Mouse (Mus musculus): ENCODE measurements at regions not wholly inside any gene's neighbourhood (a gene's known extent, or its start where the extent isn't known, plus 50 kb on each side); places are given as distances from the start of the nearest gene placed in this dataset.

DNA sequence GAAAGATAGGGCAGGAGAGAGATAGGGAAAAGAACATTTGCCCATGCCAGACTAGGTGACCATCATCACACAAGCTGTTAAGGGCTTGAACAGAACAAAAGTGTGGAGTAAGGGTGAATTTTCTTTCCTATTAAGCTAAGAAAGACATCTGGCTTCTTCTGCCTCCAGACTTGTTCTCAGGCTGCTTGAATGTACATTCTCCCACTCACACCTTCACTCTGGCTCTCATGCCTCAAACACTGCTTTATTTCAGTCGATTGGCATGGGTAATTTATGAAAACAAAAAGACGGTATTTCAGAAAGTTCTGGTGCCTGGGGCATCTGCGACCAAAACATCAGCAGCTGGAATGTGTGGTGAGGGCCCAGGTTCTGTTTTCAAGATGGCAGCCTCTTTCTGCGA is 79.1 kb downstream of the Ifi44 start:
- no peak for DNase-seq (ENCODE audit: low read depth, low spot score)

DNA sequence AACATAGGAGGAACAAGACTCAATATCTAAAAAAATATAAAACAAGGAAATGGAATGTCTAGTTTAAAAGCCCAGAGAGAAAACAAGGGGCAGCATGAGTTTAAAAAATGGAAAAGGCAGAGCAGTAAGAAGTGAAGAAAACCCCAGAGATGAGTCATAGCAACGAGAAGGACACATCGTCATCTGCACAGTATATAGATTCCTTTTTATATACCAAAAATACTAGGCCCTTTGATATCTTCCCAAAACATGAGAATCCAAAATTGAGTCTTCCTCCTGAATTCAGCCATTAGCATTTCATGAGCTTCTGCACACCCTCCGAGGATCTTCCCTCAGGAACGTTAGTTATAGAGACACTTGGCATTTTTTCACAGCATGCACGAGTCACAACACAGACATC is 96.5 kb downstream of the Ifi44 start:
- no peak for DNase-seq (ENCODE audit: low read depth, low spot score)

DNA sequence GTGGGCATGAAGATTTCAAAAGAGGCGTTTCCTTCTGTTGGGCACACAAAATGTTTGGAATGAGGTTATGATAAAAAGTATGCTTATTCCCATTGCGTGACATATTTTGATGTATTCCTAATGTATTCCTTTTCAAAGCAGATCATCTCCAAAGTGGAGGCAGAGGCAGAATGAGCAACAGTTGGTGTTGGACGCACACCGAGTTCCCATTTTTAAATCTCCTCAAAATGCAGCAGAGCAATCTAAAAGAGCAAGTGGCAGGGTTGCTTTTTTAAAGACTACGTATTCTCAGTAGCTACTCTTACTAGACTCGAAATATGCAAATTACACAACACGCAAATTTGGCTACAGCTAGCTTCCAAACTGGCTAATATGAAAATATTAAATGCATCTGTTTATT is 98.2 kb downstream of the Ifi44 start:
- no peak for DNase-seq (ENCODE audit: low read depth, low spot score)

DNA sequence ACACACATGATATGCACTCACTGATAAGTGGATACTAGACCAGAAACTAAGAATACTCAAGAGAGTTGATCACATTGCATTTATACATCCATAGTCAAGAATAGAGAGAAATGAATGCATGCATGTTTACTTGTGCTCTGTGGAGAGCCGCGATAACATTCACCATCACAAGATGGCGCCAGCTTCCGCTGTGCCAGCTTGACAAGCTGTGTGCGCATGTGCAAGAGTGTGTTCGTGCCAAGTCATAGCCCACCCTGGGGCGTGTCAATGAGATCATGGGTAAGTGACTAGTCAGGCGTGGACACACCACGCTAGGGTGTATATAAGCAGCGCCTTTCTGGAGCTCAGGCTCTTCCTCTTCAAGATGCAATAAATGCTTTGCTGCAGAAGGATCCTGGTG is 102.1 kb downstream of the Ifi44 start:
- peak; percentile 20 for DNase-seq (ENCODE audit: low read depth, low spot score)

DNA sequence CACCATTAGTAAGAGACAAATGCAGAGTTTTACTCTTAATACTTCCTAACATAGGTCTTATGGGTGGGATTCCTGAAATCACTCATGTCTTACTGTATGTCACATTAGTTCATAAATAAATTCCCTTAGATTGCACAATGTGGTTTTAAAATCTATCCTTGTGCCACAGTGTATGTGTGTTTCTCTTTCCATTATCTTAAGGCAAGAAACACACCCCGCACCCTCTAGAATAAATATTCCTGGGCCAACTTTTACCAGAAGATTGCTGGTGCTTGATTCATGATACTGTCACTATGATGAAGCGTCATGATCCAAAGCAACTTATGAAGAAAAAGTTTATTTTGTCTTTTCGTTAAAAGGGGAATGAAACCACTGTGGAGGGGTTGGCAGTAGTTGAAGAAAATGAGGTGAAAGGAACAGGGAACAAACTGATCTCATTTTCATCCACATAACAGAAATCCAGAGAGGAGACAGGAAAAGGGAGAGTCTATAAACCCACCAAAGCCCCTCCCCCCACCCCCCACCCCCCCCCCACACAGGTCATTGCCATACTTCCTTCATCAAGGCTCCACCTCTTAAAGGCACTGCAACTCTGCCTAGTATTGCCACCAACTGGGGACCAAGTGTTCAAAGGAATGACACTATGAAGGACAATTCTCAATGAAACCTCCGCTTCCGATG is 110.2 kb downstream of the Ifi44 start:
- no peak for DNase-seq (ENCODE audit: low read depth, low spot score)

DNA sequence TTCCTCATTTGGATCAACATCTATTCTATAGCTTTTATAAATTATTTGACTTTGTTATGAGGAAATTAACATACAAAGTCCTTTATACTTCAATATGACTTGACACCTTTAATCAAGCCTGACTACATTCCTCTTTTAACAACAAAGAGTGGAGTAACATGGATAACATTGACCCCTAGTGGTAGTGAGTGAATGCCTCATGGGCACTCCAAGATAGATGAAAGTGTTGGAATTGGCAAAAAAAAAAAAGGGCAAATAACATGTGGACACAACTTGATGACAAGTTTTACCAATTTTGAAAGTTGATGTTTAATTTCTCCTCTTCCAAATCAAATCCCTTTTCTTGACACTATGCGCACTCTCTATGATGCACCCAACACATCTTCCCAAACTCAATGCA is 111.4 kb downstream of the Ifi44 start:
- no peak for DNase-seq (ENCODE audit: low read depth, low spot score)

DNA sequence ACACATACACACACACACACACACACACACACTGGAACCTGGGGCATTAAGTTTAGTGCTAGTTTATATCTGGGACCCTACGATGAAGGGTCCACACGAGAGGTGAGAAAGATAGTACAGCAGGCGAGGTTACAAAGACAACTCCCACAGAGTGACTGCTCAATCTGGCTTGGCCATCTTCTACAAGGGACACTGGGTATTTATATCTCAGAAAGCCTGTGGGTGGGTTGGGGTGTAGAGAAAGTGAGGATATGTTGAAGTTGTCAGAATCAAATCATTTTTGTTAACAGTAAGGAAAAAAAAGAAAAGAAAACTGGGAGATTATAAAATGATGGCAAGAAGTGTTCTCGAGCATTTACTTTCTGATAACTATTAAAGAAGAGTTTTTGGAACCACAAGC is 138.8 kb downstream of the Ifi44 start:
- no peak for DNase-seq (ENCODE audit: low read depth, low spot score)

DNA sequence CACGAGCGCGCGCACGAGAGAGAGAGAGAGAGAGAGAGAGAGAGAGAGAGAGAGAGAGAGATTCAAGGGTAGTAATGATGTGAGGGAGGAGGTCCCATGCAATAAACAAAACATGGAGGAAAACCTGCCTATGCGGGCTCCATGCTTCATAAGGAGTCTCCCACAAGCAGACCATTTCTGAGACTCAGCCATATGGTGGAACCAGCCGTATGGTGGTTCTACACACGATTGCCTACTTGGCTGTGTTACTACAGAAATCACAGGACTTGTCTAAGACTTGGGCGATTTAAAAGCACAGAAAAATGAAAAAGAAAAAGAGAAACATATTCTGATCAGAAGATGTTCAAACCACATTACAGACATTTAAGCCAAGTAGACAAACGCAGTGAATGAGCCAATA is 142.1 kb downstream of the Ifi44 start:
- no peak for DNase-seq (ENCODE audit: low read depth, low spot score)

DNA sequence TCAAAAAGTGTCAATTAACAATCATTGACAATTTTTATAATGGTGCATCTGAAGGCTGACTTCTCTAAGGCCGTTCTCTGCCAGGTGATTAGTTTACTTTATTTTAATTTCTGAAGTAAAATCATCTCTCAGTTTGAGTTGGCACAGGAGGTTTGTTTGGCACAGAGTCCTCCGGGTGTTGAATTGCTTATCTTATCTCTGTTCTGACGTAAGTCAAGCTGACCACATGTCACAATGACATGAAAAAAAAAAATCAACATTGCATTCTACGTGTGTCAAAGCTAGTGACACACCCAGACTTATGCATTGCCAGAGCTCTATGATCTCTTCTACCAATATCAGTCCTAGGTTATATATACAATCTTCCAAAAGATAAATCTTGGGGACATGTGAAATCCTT is 146.4 kb downstream of the Ifi44 start:
- DNase-seq (ENCODE audit: low read depth, low spot score), result no peak

All from WW6 (cell line).